Mouse (Mus musculus) right cerebral cortex, adult 18-20 months (tissue): ENCODE measurements at regions not wholly inside any gene's neighbourhood (a gene's known extent, or its start where the extent isn't known, plus 50 kb on each side); places are given as distances from the start of the nearest gene placed in this dataset.

Experiments
- DNase-seq: peaks from one replicate; pipeline ENCODE4 v3.0.0; 2022; ENCODE audit warnings: mixed read lengths

- DNase-seq: no peak
Measured at GRCm38 (mm10) chr6:17226483-17226882, 54.5 kb upstream of the Cav2 start.
